Mouse (Mus musculus): ENCODE results near the gene Pigk. TPM values are rescaled to one million over a fixed set of nuclear protein-coding genes. Genes with fewer than 3 reads are reported as not detected.

Pigk gene
- total and polyA plus RNA-seq, 3 experiments = 6.4 to 28.1 (median 24.0) TPM

DNA sequence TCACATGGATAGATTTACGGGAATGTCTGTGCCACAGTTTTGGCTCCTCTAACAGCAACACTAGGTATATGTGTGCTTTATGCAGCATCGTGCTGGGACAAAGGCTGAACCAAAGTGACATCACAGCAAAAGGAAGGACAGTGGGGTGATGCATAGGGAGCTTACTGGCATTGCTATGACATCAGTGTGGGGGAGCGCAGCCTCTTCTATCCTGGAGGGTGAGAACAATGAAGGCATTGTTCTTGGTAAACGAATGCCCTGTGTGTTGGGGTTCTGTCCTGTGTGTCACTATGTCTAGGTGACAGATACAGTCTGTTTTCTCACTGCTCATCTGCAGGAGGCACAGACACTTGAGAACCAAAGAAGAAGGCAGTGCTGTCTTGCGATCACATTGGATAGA lies 285.0 kb downstream of the Pigk start:
- Histone ChIP-seq H3K27ac (no peak overlapping the region), H3K4me3 (no peak overlapping the region), H3K79me2 (replicated peaks; ENCODE audit: control insufficient read depth, insufficient read depth, low read length) (no peaks in the 10 kb centered on the region), H3K4me1 (ENCODE audit: control insufficient read depth, insufficient read depth, low read length) (no peaks in the 10 kb centered on the region), H3K36me3 (ENCODE audit: control insufficient read depth, insufficient read depth, low read length) (no peaks in the 10 kb centered on the region), H3K27me3 (ENCODE audit: control insufficient read depth, insufficient read depth, low read length) (no peaks in the 10 kb centered on the region), H3K9ac (ENCODE audit: low read depth, low read length) (no peak overlapping the region)
- WGBS = 63% methylated on average over 5 of the region's 5 CpGs
- no peak for DNase-seq
- TF ChIP-seq POLR2A (IDR thresholded peaks at IDR 0.05; ENCODE audit: insufficient read depth, low read depth, low read length) = no peak
- no peak for TF ChIP-seq CTCF (IDR thresholded peaks at IDR 0.05)
- no peak for TF ChIP-seq EP300 (IDR thresholded peaks at IDR 0.05; ENCODE audit: insufficient read depth, low read depth, low read length)
- intact Hi-C loops (cut with DNase I) = no loop called here

DNA sequence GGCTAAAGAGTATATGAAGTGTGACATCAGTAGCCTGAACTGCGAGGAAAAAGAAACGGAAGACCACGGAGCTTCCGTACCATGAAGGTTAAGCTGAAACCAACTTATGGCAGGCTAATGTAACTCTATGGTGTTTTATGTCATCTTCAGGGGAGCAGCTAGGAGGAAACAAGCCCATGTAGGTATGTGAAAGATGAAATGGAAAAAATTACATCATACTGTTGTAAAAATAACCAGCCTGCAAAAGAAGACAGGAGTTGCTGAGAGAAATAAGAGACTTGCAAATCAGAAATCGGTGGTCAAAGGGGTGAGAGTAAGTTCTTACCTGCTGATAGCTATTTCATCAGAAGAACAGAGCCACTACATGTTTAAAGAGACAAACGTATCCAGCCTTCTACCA lies 293.0 kb downstream of the Pigk start:
- intact Hi-C loops (cut with DNase I) = no loop called here
- TF ChIP-seq POLR2A (IDR thresholded peaks at IDR 0.05; ENCODE audit: insufficient read depth, low read depth, low read length) = no peak
- TF ChIP-seq EP300 (IDR thresholded peaks at IDR 0.05; ENCODE audit: insufficient read depth, low read depth, low read length) = no peak
- TF ChIP-seq CTCF (IDR thresholded peaks at IDR 0.05) = no peak
- Histone ChIP-seq H3K27me3 (ENCODE audit: control insufficient read depth, insufficient read depth, low read length) (no peaks in the 10 kb centered on the region), H3K4me3 (no peak overlapping the region), H3K79me2 (replicated peaks; ENCODE audit: control insufficient read depth, insufficient read depth, low read length) (no peaks in the 10 kb centered on the region), H3K9ac (ENCODE audit: low read depth, low read length) (no peak overlapping the region), H3K36me3 (ENCODE audit: control insufficient read depth, insufficient read depth, low read length) (no peaks in the 10 kb centered on the region), H3K4me1 (ENCODE audit: control insufficient read depth, insufficient read depth, low read length) (no peaks in the 10 kb centered on the region), H3K27ac (no peak overlapping the region)
- no peak for DNase-seq
- WGBS = 74% methylated on average over 6 of the region's 6 CpGs

DNA sequence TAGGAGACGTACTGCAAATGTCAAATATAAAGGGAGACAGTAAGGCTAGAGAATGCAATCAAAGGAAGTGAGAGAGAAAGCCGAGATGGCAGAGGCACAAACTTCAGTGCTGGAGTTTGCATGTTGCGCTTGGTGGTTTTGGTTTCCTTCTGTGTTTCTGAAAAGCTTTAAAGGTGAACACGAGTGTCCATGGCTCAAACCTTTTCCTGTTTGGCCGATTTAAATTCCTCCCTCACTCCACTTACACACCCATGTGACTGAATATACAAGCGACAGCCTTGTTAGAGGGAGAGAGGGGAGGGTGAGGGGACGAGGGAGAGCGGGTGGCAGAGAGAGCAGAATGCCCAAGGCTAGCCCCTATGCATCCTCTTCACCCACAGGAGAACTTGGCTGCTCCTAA lies 302.5 kb downstream of the Pigk start:
- Histone ChIP-seq H3K79me2 (replicated peaks; ENCODE audit: control insufficient read depth, insufficient read depth, low read length) (no peaks in the 10 kb centered on the region), H3K27me3 (ENCODE audit: control insufficient read depth, insufficient read depth, low read length) (no peaks in the 10 kb centered on the region), H3K27ac (no peak overlapping the region), H3K4me3 (no peak overlapping the region), H3K4me1 (ENCODE audit: control insufficient read depth, insufficient read depth, low read length) (no peaks in the 10 kb centered on the region), H3K9ac (ENCODE audit: low read depth, low read length) (no peak overlapping the region), H3K36me3 (ENCODE audit: control insufficient read depth, insufficient read depth, low read length) (no peaks in the 10 kb centered on the region)
- intact Hi-C loops (cut with DNase I) = no loop called here
- no peak for TF ChIP-seq CTCF (IDR thresholded peaks at IDR 0.05)
- TF ChIP-seq POLR2A (IDR thresholded peaks at IDR 0.05; ENCODE audit: insufficient read depth, low read depth, low read length) = no peak
- no peak for TF ChIP-seq EP300 (IDR thresholded peaks at IDR 0.05; ENCODE audit: insufficient read depth, low read depth, low read length)
- whole genome bisulfite sequencing = 46% methylated on average over 8 of the region's 8 CpGs
- DNase-seq = no peak

DNA sequence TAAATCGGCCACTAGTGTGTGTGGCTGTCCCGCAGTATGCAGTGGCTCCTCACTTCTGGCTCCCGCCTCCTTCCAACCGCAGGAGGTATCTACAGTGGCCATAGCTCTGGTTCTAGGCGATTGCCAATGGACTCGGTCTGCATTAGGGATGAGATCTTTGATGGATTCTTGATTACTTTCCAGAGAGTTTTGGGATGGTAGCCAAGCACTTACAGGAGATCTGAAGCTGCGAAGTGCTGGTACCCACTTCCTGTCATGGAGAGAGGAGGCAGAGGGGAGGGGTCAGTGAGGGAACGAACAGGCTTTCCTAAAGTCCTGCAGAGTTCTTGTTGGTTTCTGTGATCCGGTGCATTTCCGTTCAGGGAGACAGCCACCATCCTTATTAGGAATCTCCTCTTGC lies 304.2 kb downstream of the Pigk start:
- H3K27me3 ChIP-seq (ENCODE audit: control insufficient read depth, insufficient read depth, low read length) = no peaks in the 10 kb centered on the region
- intact Hi-C loops (cut with DNase I) = no loop called here
- DNase-seq = no peak
- TF ChIP-seq EP300 (IDR thresholded peaks at IDR 0.05; ENCODE audit: insufficient read depth, low read depth, low read length) (no peak), POLR2A (IDR thresholded peaks at IDR 0.05; ENCODE audit: insufficient read depth, low read depth, low read length) (no peak), CTCF (IDR thresholded peaks at IDR 0.05) (no peak)
- H3K4me3 ChIP-seq = no peak overlapping the region
- no peak overlapping the region for H3K9ac ChIP-seq (ENCODE audit: low read depth, low read length)
- H3K4me1 ChIP-seq (ENCODE audit: control insufficient read depth, insufficient read depth, low read length) = no peaks in the 10 kb centered on the region
- WGBS = 66% methylated on average over 10 of the region's 10 CpGs
- no peaks in the 10 kb centered on the region for H3K79me2 ChIP-seq (replicated peaks; ENCODE audit: control insufficient read depth, insufficient read depth, low read length)
- no peak overlapping the region for H3K27ac ChIP-seq
- no peaks in the 10 kb centered on the region for H3K36me3 ChIP-seq (ENCODE audit: control insufficient read depth, insufficient read depth, low read length)

DNA sequence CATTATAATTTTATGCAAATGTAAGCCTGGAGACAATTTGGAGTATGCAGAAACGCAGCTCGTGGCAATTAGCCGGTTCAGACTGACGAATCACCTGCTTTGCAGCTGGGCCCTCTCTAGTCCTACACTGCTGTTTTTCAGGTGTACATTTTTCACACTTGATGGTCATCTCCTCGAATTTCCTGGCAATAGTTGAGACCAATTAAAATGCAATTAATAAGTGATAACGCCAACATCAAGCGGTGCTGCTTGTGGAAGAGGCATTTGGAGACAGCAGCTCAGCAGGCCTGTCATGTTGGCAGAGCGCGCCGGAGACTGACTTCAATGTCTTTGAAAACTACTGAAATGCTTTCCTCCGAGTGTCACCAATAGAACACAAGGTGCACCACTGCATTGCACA lies 310.1 kb downstream of the Pigk start:
- Histone ChIP-seq H3K4me1 (ENCODE audit: control insufficient read depth, insufficient read depth, low read length) (no peaks in the 10 kb centered on the region), H3K79me2 (replicated peaks; ENCODE audit: control insufficient read depth, insufficient read depth, low read length) (no peaks in the 10 kb centered on the region), H3K4me3 (no peak overlapping the region), H3K27me3 (ENCODE audit: control insufficient read depth, insufficient read depth, low read length) (no peaks in the 10 kb centered on the region), H3K27ac (no peak overlapping the region), H3K9ac (ENCODE audit: low read depth, low read length) (no peak overlapping the region), H3K36me3 (ENCODE audit: control insufficient read depth, insufficient read depth, low read length) (no peaks in the 10 kb centered on the region)
- DNase-seq = no peak
- 87% methylated on average over 11 of the region's 11 CpGs for WGBS
- TF ChIP-seq CTCF (IDR thresholded peaks at IDR 0.05) (no peak), EP300 (IDR thresholded peaks at IDR 0.05; ENCODE audit: insufficient read depth, low read depth, low read length) (no peak), POLR2A (IDR thresholded peaks at IDR 0.05; ENCODE audit: insufficient read depth, low read depth, low read length) (no peak)
- intact Hi-C loops (cut with DNase I) = no loop called here

Other genes with a start within 250 kb of the Pigk start
- gene Ak5, start 45.7 kb upstream of the Pigk start, total RNA-seq (2021) = not detected
- gene Ak5, start 45.7 kb upstream of the Pigk start, polyA plus RNA-seq (2012; rRNA removed) = 0.06 and 0.45 TPM in 2 replicates

All from heart, adult 2 months (tissue).